Mouse (Mus musculus) cerebellum, postnatal 4 days (tissue): ENCODE results near the gene Adipor2.
"Not testable (repeated sequence)": the region's sequence is repeated elsewhere in the genome, so short reads cannot be mapped to it uniquely, and the experiment has no call there.

Source experiments
- DNase-seq, 2 experiments: peaks; one replicate each; pipeline ENCODE4 v3.0.0; 2022; ENCODE audit warnings: low spot score in 2 of 2, mixed read lengths in 1 of 2

The Adipor2 gene

GRCm38 (mm10) chr6:119417354-119417753, at the start of gene Adipor2:
TSS of gene Adipor2 (minus strand) at chr6:119417704.
- DNase-seq = no peak

DNA sequence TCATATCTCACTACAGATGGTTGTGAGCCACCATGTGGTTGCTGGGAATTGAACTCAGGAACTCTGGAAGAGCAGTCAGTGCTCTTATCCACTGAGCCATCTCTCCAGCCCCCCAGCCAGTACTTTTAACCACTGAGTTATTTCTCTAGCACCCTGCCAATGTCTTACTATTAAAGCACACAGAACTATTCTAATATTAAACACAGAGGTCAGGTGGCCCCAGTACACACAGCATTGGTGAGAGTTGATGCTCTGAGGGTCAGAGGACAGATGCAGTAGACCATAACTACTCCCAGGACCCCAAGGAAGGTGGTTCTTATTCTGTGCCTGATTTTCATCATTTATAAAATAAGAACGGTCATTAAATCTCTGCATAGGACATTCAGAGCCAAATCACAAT, 48.7 kb upstream of the Adipor2 start:
- no peak for DNase-seq

- DNase-seq = no peak
These were observed 42.9 kb upstream of the Adipor2 start for GRCm38 (mm10) chr6:119460391-119460790.

DNA sequence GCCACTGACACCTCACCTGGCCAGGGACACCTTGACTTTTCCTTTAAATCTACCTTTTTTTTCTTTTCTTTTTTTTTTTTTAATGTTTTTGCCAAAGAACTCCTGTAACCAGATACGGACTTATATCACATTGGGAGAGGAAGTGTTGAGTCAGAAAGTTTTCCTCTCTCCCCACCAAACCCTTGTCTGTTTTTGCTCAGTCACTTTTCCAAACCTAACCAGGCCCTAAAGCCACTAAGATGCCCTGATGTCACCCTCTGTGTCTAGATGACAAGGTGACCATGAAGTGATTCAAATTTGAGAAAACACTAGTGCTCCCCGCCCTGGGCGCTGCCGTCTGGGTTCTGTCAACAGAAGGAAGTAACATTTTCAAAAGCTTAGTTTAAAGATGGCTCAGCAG, 41.5 kb upstream of the Adipor2 start:
- DNase-seq = no peak

GRCm38 (mm10) chr6:119458166-119458565, 40.7 kb upstream of the Adipor2 start:
- no peak for DNase-seq

DNA sequence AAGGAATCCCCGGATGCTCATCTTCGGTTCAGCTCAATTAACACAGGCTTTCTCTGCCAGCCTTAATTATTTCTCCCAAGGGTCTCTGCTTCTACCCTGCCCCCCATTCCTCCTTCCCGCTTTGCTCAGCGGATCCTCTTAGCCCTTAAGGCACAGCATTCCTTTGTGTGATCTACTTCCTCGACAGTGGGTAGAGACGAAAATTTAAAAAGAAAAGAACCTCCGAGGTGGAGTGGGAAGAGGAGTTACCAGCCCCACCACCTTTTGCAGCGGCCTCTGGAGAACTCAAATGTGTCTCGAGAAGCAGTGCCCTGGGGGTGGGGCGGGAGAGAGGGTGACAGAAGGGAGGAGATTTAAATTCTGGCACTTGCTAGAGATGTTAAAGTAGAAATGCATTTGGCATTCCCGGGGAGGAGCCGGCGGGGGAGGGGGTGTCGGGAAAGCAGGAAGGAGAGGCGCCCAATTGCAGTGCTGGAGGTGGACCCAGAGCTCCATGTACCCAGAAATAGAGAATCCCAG, 34.5 kb upstream of the Adipor2 start:
- peak in 1 of 2 experiments; percentile 63 for DNase-seq

- no peak for DNase-seq
These were observed 33.8 kb upstream of the Adipor2 start for GRCm38 (mm10) chr6:119450965-119451943.

DNA sequence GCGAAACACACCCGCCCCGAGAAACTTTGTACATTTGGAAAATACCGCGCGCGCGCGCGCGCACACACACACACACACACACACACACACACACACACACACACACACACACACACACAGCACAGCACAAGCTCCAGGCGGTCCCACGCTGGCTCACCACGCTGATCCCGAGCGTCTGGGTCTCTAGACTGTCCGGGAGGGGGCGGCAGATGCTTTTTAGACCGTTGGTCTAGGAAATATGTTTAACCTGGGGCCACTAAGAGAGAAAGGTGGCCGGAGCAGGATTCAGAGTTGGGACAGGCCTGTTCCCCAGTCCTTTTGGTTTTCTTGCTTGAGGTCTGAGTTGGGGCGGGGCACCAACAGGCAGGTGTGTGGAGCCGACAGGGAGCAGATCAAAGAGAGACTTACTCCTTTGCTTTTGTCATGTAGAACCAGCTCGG, 31.6 kb upstream of the Adipor2 start:
- DNase-seq = peak in 1 of 2 experiments; percentile 34

- DNase-seq = no peak
These were observed 31.0 kb upstream of the Adipor2 start for GRCm38 (mm10) chr6:119448321-119449059.

DNA sequence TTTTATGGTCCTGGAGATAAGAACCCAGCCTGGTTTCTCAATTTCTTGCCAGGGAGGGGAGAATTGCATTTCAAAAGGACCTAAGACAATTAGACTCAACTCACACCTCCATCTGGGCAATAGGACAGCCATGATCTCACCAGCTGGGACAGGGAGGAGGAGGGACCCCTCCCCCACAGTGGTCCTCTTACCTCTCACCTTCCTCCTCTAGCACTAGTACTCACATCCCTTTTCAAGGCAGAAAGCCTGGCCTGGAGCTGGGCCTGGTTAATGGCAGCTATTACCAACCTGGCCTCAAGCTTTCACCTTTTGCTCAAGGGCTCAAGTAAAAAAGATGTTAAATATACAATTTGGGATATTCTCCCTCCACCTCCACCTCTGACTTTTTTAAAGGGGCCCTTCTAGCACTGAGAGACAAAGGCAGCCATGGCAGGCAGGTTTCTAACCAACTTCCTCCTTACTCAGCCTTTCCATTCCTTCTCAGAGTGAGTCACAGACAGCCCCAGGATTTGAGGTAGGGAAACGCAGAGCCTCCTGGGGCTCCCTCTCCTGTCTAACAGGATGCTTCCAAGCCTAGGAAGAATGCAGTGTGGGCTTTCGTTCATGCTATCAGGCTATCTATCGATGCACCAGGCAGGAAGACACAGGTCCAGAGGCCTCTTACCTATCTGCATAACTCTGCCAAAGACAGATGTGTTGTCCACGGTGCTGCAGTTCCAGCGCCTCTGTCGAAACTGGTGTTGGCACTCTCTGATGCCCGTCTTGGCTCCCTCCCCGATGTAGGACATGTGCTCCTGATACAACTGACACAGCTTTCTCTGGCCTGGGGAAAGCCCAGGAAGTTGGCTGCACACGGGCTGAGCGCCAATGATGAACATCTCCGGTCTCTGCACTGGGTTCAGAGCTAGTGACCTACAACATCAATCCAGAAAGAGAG, 28.4 kb upstream of the Adipor2 start:
- no peak for DNase-seq

- DNase-seq = peak; percentile 68 to 82
These were observed 26.5 kb upstream of the Adipor2 start for GRCm38 (mm10) chr6:119443742-119444645.

GRCm38 (mm10) chr6:119442729-119443128, 25.2 kb upstream of the Adipor2 start:
- DNase-seq = not testable (repeated sequence)

GRCm38 (mm10) chr6:119437894-119438761, 20.6 kb upstream of the Adipor2 start:
- no peak for DNase-seq

DNA sequence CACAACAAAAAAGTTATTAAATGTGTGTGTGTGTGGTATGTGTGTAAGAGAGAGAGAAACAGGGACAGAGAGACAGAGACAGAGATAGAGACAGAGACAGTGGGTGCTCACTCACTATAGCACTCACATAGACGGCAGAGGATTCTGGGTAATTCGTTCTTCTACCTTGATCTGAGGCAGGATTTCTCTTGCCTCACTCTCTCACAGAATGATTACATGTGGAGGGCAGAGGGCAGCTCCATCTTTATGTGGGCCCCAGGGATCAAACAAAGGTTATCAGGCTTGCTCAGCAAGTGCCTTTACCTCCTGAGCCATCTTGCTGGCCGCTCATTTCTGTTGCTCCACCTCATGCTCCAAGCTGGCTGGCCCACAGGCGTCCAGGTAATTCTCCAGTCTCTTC, 16.9 kb upstream of the Adipor2 start:
- no peak for DNase-seq

DNA sequence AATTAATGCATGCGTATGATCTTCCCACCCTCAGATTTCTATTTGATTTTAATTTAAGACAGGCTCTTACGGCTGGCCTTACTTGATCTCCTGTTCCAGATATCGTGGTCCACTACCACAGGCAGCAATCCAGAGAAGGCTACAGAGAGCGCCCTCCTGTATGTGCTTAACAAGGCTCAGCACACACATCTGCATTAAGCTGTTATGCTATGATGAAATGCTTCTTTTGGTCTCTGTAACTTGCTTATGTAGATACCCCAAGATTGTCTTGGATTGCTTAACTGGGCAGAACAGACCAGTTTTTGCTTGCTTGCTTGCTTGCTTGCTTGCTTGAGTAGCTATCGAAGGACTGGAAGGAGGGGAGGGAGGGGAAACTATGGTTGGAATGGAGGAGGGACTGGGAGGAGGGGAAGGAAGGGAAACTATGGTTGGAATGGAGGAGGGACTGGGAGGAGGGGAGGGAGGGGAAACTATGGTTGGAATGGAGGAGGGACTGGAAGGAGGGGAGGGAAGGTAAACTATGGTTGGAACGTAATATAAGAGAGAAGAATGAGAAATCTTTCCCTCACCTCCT, 14.3 kb upstream of the Adipor2 start:
- DNase-seq = no peak

- peak in 1 of 2 experiments; percentile 60 for DNase-seq
These were observed 13.0 kb upstream of the Adipor2 start for GRCm38 (mm10) chr6:119430508-119430907.

GRCm38 (mm10) chr6:119429311-119429710, 11.8 kb upstream of the Adipor2 start:
- no peak for DNase-seq

GRCm38 (mm10) chr6:119428611-119429010, 11.1 kb upstream of the Adipor2 start:
- DNase-seq = no peak

GRCm38 (mm10) chr6:119421001-119421400, 3.5 kb upstream of the Adipor2 start:
- no peak for DNase-seq
